Mouse (Mus musculus) midbrain, embryonic 10.5 days (tissue): ENCODE results near the gene Vmn1r209. TPM values are rescaled to one million over a fixed set of nuclear protein-coding genes. Genes with fewer than 3 reads are reported as not detected.
"Not testable (repeated sequence)": the region's sequence is repeated elsewhere in the genome, so short reads cannot be mapped to it uniquely, and the experiment has no call there.

Source experiments
- DNase-seq: peaks from one replicate; pipeline ENCODE4 v3.0.0-alpha.2; 2017; ENCODE audit warnings: low spot score
- H3K27ac ChIP-seq: fragments of 300-500 bp; sonication (generic); replicated peaks from 2 replicates; pipeline ENCODE4 v1.5.1; 2016; ENCODE audit warnings: mild to moderate bottlenecking
- H3K27me3 ChIP-seq: fragments of 300-500 bp; sonication (generic); 2 replicates; pipeline ENCODE4 v1.6.1; 2016; ENCODE audit warnings: low read depth, mild to moderate bottlenecking; ENCODE audit not compliant: poor library complexity, severe bottlenecking
- H3K36me3 ChIP-seq: fragments of 300-500 bp; sonication (generic); 2 replicates; pipeline ENCODE4 v1.6.1; 2016; ENCODE audit warnings: mild to moderate bottlenecking, moderate library complexity
- H3K4me1 ChIP-seq: fragments of 300-500 bp; sonication (generic); 2 replicates; pipeline ENCODE4 v1.6.1; 2016
- H3K4me3 ChIP-seq: fragments of 300-500 bp; sonication (generic); 2 replicates; pipeline ENCODE4 v1.5.1; 2016; ENCODE audit warnings: mild to moderate bottlenecking, moderate library complexity
- H3K9me3 ChIP-seq: fragments of 300-500 bp; sonication (generic); replicated peaks from 2 replicates; pipeline ENCODE4 v1.6.1; 2016; ENCODE audit warnings: mild to moderate bottlenecking
- WGBS: fragments of 180-500 bp; shearing (Covaris S2); methylation state at CpG from one replicate; pipeline ENCODE4 v1.1.7; 2016; 5-methylcytosine and 5-hydroxymethylcytosine counted together
- polyA plus RNA-seq: library from polyadenylated mRNA; unstranded; fragments of >200 nt; fragmentation: Nextera tagmentation; extraction: Ambion mirVana; gene quantifications from 2 replicates; pipeline ENCODE4 v1.2.1, GENCODE M21; 2016

The Vmn1r209 gene
- polyA plus RNA-seq, result not detected in 2 replicates

GRCm38 (mm10) chr13:22809582-22809981, at the start of gene Vmn1r209:
Vmn1r209 (minus strand) TSS chr13:22809682.
- not testable (repeated sequence) for DNase-seq, H3K27ac ChIP-seq, H3K4me1 ChIP-seq, H3K36me3 ChIP-seq, H3K4me3 ChIP-seq, H3K9me3 ChIP-seq, H3K27me3 ChIP-seq

DNA sequence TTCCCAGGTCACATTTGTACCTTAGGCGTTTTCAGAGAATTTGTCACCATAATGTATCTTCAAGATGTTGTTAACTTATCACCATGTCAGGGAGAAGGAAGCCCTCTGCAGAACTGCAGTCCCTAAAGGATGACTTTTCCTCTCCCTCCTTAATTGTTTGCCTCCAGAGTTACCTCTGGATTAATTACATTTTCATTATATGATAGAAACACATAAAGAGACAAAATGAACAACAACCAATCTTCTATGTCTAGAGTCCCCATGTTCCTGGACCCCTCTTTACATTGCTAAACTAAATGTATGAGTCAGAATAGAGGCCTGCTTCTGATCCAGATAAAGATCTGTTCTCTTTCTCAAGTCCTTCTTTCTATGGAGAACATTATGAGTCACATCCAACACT, 48.0 kb upstream of the Vmn1r209 start, which contains the start of gene Vmn1r211:
TSS of gene Vmn1r211 (minus strand) at position 101 of the 400 bp plus-strand sequence.
- Histone ChIP-seq H3K4me3 (no peak within 1 kb of the TSS), H3K27me3 (no peaks in the 10 kb centered on the region), H3K27ac (no peak within 1 kb of the TSS), H3K4me1 (no peaks in the 10 kb centered on the region), H3K9me3 (no peaks in the 10 kb centered on the region), H3K36me3 (no peaks in the 10 kb centered on the region)
- WGBS, result 78% methylated on average over 1 of the region's 1 CpGs
- no peak for DNase-seq

GRCm38 (mm10) chr13:22854760-22855159, 45.3 kb upstream of the Vmn1r209 start:
- no peaks in the 10 kb centered on the region for H3K4me1 ChIP-seq
- WGBS, result 85% methylated on average over 4 of the region's 4 CpGs
- H3K36me3 ChIP-seq, result no peaks in the 10 kb centered on the region
- H3K4me3 ChIP-seq, result no peak overlapping the region
- no peaks in the 10 kb centered on the region for H3K27me3 ChIP-seq
- no peak for DNase-seq
- no peaks in the 10 kb centered on the region for H3K9me3 ChIP-seq
- H3K27ac ChIP-seq, result no peak overlapping the region

DNA sequence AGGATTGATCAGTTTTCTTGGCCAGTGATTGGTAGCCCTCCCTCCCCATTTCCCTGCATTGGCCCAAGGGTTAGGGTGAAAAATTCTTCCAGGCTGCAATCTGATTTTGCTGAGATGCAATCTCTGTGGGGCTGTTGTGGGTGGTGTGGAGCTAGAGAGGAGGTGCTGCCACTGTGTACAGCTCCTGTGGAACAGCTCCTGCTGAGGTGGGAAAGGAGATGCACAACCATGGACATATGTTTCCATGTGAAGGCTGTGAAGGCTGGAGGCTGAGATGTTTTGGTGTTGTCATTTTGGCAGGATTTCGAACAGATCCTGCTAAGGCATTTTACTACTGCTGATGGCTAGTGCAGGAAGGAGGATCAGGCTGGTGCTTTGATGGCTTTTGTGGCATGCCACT, 37.3 kb upstream of the Vmn1r209 start:
- DNase-seq, result no peak
- H3K27ac ChIP-seq, result no peak overlapping the region
- 74% methylated on average over 1 of the region's 1 CpGs for WGBS
- no peaks in the 10 kb centered on the region for H3K9me3 ChIP-seq
- no peak overlapping the region for H3K4me3 ChIP-seq
- no peaks in the 10 kb centered on the region for H3K36me3 ChIP-seq
- H3K27me3 ChIP-seq, result no peaks in the 10 kb centered on the region
- no peaks in the 10 kb centered on the region for H3K4me1 ChIP-seq

DNA sequence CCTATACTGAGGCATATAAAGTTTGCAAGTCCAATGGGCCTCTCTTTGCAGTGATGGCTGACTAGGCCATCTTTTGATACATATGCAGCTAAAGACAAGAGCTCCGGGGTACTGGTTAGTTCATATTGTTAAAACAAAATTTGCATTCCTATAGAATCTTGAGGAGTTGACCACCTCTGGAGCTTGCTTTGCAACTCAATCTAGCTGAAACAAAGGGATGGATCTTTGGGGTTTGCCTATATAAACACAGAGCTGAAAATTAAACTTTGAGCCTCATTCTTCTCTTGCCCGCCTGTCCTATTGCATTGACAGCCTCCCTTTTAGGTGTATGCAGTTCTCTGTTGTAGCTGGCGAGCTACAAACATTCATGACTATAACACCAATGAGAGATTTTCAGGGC, 34.8 kb upstream of the Vmn1r209 start:
- 48% methylated on average over 3 of the region's 3 CpGs for WGBS
- H3K9me3 ChIP-seq, DNase-seq, H3K27ac ChIP-seq, H3K27me3 ChIP-seq, H3K4me1 ChIP-seq, H3K36me3 ChIP-seq, H3K4me3 ChIP-seq: not testable (repeated sequence)

GRCm38 (mm10) chr13:22831248-22831647, 21.8 kb upstream of the Vmn1r209 start, which contains the start of gene Vmn1r210:
Vmn1r210 (minus strand) TSS chr13:22831348.
- no peaks in the 10 kb centered on the region for H3K9me3 ChIP-seq
- no peak within 1 kb of the TSS for H3K4me3 ChIP-seq
- no peaks in the 10 kb centered on the region for H3K27me3 ChIP-seq
- no peak within 1 kb of the TSS for H3K27ac ChIP-seq
- 70% methylated on average over 4 of the region's 4 CpGs for WGBS
- no peaks in the 10 kb centered on the region for H3K36me3 ChIP-seq
- DNase-seq, result no peak
- no peaks in the 10 kb centered on the region for H3K4me1 ChIP-seq

- H3K9me3 ChIP-seq, H3K4me1 ChIP-seq, H3K27me3 ChIP-seq, H3K4me3 ChIP-seq, H3K27ac ChIP-seq, H3K36me3 ChIP-seq, DNase-seq: not testable (repeated sequence)
- WGBS, result 41% methylated on average over 7 of the region's 7 CpGs
Observed at GRCm38 (mm10) chr13:22829395-22829794, 19.9 kb upstream of the Vmn1r209 start.

GRCm38 (mm10) chr13:22821601-22822000, 12.1 kb upstream of the Vmn1r209 start:
- DNase-seq, H3K4me1 ChIP-seq, H3K27me3 ChIP-seq, H3K4me3 ChIP-seq, H3K9me3 ChIP-seq, H3K36me3 ChIP-seq, H3K27ac ChIP-seq: not testable (repeated sequence)
- 88% methylated on average over 1 of the region's 1 CpGs for WGBS

GRCm38 (mm10) chr13:22788096-22788495, 21.4 kb downstream of the Vmn1r209 start:
- H3K27ac ChIP-seq, DNase-seq, H3K27me3 ChIP-seq, H3K9me3 ChIP-seq, H3K36me3 ChIP-seq, H3K4me1 ChIP-seq, H3K4me3 ChIP-seq: not testable (repeated sequence)
- 78% methylated on average over 3 of the region's 3 CpGs for WGBS

DNA sequence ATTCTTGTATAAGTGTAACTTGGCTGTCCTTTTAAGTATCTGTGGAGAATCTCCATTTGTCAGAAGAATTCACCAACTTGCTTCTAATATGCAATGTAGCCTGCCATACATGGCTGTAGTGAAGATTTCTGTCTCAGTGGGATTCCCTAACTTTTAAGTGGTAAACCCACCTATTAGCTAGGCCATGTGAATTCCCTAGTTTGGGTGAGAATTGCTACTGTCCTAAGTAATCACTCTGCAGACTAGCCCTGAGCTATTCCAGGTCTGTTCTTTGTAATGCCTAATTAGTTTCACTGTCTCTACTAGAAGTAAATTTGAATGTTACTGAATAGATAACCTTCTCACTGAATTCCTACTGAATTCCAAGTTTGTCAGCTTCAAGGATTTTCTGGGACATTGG, 25.3 kb downstream of the Vmn1r209 start:
- H3K27ac ChIP-seq, H3K27me3 ChIP-seq, H3K9me3 ChIP-seq, DNase-seq, H3K4me3 ChIP-seq, H3K4me1 ChIP-seq, H3K36me3 ChIP-seq: not testable (repeated sequence)

DNA sequence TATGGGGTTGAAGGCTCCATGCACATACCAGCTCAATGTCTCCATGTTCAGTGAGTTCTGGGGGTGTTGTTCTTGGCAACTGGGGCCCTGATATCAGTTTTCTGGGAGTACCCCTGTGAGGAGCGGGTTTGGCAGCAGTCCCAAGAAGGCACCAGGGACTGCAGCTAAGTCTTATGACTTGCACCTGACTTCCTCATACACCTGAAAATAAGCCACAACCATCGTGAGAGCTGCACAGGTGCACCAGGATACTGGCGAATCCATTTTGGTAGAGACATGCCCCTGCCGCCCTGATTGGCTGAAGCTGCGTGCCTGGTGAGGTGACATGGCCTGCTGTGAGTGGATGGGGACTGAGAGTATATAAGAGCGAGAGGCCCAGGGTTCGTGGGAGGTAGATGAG, 32.2 kb downstream of the Vmn1r209 start, which contains the start of gene Vmn1r208:
TSS of gene Vmn1r208 (minus strand) at position 101 of the 400 bp plus-strand sequence.
- H3K9me3 ChIP-seq, H3K27me3 ChIP-seq, H3K27ac ChIP-seq, H3K36me3 ChIP-seq, DNase-seq, H3K4me3 ChIP-seq, H3K4me1 ChIP-seq: not testable (repeated sequence)
- WGBS, result no CpG with 5 or more reads among the region's 7 CpGs

DNA sequence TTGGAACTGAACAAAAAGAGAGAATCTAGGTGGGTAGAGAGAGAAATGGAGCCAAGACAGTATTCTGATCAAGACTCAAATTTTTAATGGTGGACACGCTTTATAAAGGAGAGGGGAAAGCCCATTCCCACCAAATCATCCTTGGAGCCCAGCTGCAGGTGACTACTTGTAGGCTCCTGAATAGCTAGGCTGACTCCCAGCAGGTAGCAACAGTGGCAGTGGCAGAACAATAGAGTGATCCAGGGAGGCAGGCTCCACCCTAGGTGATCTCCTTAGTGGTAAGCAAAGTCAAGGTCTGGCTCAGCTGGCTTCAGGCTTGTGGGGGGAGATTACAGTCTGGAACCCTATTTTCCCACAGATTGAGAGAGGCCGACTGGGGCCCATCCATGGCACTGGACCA, 37.9 kb downstream of the Vmn1r209 start:
- H3K9me3 ChIP-seq, H3K4me3 ChIP-seq, H3K27ac ChIP-seq, DNase-seq, H3K4me1 ChIP-seq, H3K36me3 ChIP-seq, H3K27me3 ChIP-seq: not testable (repeated sequence)
- WGBS, result 88% methylated on average over 1 of the region's 2 CpGs
